Mouse (Mus musculus): ENCODE measurements around the gene Calhm1.

- peak; percentile 89 for TF ChIP-seq CTCF (IDR thresholded peaks at IDR 0.05; ENCODE audit: borderline replicate concordance, insufficient read depth, low read depth, low read length)
- TF ChIP-seq POLR2A (IDR thresholded peaks at IDR 0.05; ENCODE audit: borderline replicate concordance, insufficient read depth, low read length), result no peak
Observed at GRCm38 (mm10) chr19:47168793-47169412, 24.8 kb upstream of the Calhm1 start.

Data from cerebellum, adult 2 months (tissue).